Mouse (Mus musculus) stomach, postnatal 0 days (tissue): ENCODE measurements around the gene Ppt2.

ENCODE experiments used
- CTCF ChIP-seq: IDR thresholded peaks from 2 replicates; pipeline ENCODE4 v1.5.1; 2016; ENCODE audit warnings: antibody characterized with exemption, low read depth, mild to moderate bottlenecking, moderate library complexity
- EP300 ChIP-seq: optimal IDR thresholded peaks from 2 replicates; pipeline ENCODE3; 2016; ENCODE audit warnings: antibody characterized with exemption

GRCm38 (mm10) chr17:34630761-34631301 lies 2.5 kb upstream of the Ppt2 start:
- TF ChIP-seq CTCF (no peak), EP300 (no peak)
